Mouse (Mus musculus): ENCODE data around the gene Col6a5.
A peak's percentile ranks its signal among the peaks of the same experiment; 100 is the strongest.

Col6a5 gene

GRCm38 (mm10) chr9:105808920-105809505 is 151.4 kb downstream of the Col6a5 start:
- peak; percentile 2; the same call in 1 of the 2 replicates for TF ChIP-seq GATA4 (IDR thresholded peaks at IDR 0.05; ENCODE audit: insufficient replicate concordance, low read length)
